In genomic region chr13:54103866-54104265, GRCm38 (mm10) we compare ENCODE assay signal across 22 mouse cellular contexts. TPM values are rescaled to one million over a fixed set of nuclear protein-coding genes. Genes with fewer than 3 reads are reported as not detected.
"Had no signal": no experiment of that assay in that cellular context is flagged by ENCODE, and none has a peak within 500 bp of the region (broad histone marks: within the 10 kb centered on the region; RNA-seq: fewer than 3 reads in every experiment).

No protein-coding gene starts in this region.

- H3K27me3 ChIP-seq: liver, embryonic 12.5 days; liver, embryonic 15.5 days; midbrain, embryonic 13.5 days; neural tube, embryonic 13.5 days had no signal

- H3K4me2 ChIP-seq: liver, embryonic 12.5 days; liver, embryonic 15.5 days; midbrain, embryonic 13.5 days; neural tube, embryonic 13.5 days had no signal

- H3K9me3 ChIP-seq: liver, embryonic 12.5 days; liver, embryonic 15.5 days; midbrain, embryonic 13.5 days; neural tube, embryonic 13.5 days had no signal

- H3K4me3 ChIP-seq: left cerebral cortex, adult 2 months; liver, embryonic 12.5 days; liver, embryonic 15.5 days; midbrain, embryonic 13.5 days; myocyte; neural tube, embryonic 13.5 days had no signal

- DNase-seq: kidney, postnatal 10 days; kidney, postnatal 36 days; layer of hippocampus, postnatal 36 days; lung, adult 2 months; lung, postnatal 14 days; lung, postnatal 4 days; thymus, adult 18-20 months; thymus, postnatal 36 days had no signal

- ATAC-seq: liver, embryonic 12.5 days; midbrain, embryonic 13.5 days; midbrain, embryonic 16.5 days had no signal

- H3K27ac ChIP-seq: left cerebral cortex, adult 2 months; liver, embryonic 12.5 days; liver, embryonic 15.5 days; midbrain, embryonic 13.5 days; neural tube, embryonic 13.5 days had no signal

- H3K4me1 ChIP-seq: liver, embryonic 15.5 days; neural tube, embryonic 13.5 days had no signal

- H3K9ac ChIP-seq: liver, embryonic 12.5 days; liver, embryonic 15.5 days; midbrain, embryonic 13.5 days; neural tube, embryonic 13.5 days had no signal

RNA-seq across cellular contexts. Expression of gene Drd1, which starts 48.4 kb away (rescaled TPM):
- total RNA-seq: megakaryocyte progenitor cell, adult 5-6 weeks; megakaryocyte-erythroid progenitor cell, adult 5-6 weeks; monocyte, adult 5-6 weeks; neutrophil, adult 5-6 weeks had no signal
- polyA plus RNA-seq: limb, embryonic 11.5 days; liver, embryonic 12.5 days; liver, embryonic 15.5 days; lung, adult 2 months; myocyte; small intestine, adult 2 months; spleen, adult 2 months had no signal
